Mouse (Mus musculus) bone marrow macrophage, adult 2 months (primary cell): ENCODE data around the gene Jph3. TPM values are rescaled to one million over a fixed set of nuclear protein-coding genes. Genes with fewer than 3 reads are reported as not detected.

ENCODE experiments used
- H3K27ac ChIP-seq: 2 replicates; pipeline ENCODE4 v1.5.1; 2012; ENCODE audit warnings: low read depth, low read length; ENCODE audit not compliant: insufficient read depth
- H3K4me1 ChIP-seq: 2 replicates; pipeline ENCODE4 v1.6.1; 2012; ENCODE audit warnings: low read length; ENCODE audit not compliant: control insufficient read depth, insufficient read depth
- H3K4me3 ChIP-seq: 2 replicates; pipeline ENCODE4 v1.5.1; 2012; ENCODE audit warnings: mild to moderate bottlenecking, low read length, moderate library complexity; ENCODE audit not compliant: insufficient read depth
- CTCF ChIP-seq: IDR thresholded peaks from 2 replicates; pipeline ENCODE4 v1.5.1; 2012; ENCODE audit warnings: low read depth, mild to moderate bottlenecking, low read length, moderate library complexity
- POLR2A ChIP-seq: IDR thresholded peaks from 2 replicates; pipeline ENCODE4 v1.6.1; 2012; ENCODE audit warnings: mild to moderate bottlenecking, low read depth, low read length, borderline replicate concordance
- polyA plus RNA-seq: library from polyadenylated mRNA; stranded (reverse); fragments of >200 nt; gene quantifications from 2 replicates; pipeline ENCODE4 v1.2.4, GENCODE M21; 2012; ENCODE audit not compliant: missing spikeins, insufficient read depth, insufficient read length

Jph3 gene
- polyA plus RNA-seq, 1 experiment = not detected

DNA sequence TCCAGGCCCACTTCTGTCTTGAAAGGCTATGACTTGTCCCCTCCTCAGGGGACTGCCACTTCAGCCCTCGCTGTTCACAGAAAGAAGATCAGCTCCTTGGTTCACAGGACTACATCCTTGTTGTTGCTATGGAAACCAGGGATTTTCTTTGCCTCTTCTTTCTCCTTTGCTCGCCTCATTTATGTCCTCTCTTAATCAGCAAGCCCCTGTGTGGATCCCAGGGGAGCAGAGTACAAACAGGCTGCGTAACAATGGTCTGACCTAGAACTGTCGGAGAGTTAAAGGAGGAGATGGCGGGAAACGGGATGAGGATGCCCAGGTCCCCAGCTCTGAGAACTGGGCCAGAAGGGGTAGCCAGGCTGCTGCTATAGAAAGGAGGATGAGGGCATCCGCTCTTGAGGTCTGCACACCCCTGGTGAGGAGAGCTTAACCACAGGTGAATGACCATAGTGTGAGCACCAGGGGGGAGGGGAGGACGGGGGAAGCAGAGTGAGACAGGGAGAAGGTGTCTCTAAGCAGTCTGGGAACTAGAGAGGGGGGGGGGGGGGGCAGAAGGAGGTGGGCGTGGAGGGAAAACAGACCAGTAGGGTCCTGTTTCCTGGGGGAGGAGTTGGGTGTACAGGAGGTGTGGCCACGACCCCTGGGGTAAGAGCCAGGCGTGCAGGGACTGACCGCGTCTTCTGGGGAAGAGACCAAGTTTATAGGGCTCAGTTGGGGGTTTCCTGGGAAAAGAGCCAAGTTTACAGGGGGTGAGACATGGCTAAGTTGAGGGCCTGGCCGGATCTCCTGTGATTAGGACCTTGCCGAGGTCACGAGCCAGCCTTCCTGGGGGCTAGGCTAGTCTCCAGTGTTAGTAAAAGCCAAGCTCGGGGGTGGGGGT lies 31.4 kb upstream of the Jph3 start:
- Histone ChIP-seq H3K27ac (no peak overlapping the region), H3K4me3 (no peak overlapping the region), H3K4me1 (peaks cover 20% of the 10 kb centered on the region)
- no peak for TF ChIP-seq POLR2A
- no peak for TF ChIP-seq CTCF

DNA sequence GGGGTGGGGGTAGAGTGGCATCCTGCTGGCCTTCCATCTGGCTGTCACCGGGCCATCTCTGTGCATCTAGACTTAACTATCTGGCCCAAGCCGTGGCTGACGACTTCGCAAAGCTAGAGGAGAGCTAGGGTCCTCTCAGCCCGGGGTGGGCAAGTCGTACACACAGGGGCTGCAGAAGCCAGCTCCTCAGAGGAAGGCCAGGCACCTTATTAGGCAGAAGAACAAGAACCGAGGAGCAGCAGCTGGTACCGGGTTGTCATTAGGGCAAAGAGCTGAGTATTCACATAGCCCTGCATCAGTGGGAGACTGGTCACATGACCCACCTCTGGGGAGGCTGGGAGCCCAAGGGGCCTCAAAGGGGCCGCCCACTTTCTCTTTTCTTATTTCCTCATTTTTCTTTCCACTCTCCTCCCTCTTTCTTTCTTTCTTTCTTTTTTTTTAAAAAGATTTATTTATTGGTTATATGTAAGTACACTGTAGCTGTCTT lies 30.8 kb upstream of the Jph3 start:
- Histone ChIP-seq H3K4me1 (peaks cover 20% of the 10 kb centered on the region), H3K27ac (no peak overlapping the region), H3K4me3 (no peak overlapping the region)
- TF ChIP-seq CTCF = no peak
- TF ChIP-seq POLR2A = no peak

DNA sequence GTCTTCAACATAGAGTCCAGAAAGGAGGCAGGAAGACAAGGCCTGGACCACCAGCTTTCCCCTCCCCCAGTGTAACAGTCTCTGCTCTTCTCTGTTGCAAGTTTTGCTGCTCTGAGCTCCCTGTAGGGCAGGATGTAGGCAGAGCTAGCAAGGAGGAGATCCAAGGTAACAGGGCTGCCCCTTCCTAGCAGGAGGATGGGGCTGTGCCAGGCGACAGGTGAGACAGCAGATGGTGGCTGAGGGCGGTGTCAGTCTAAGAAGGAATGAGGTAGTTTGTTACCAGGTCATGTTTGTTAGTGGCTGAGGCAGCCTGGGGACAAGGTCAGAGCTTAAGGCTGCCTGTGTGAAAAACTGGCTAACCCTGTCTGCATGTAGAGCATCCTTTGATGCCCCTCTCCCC lies 29.5 kb upstream of the Jph3 start:
- peaks cover 16% of the 10 kb centered on the region for H3K4me1 ChIP-seq
- H3K27ac ChIP-seq = no peak overlapping the region
- no peak for TF ChIP-seq POLR2A
- TF ChIP-seq CTCF = no peak
- H3K4me3 ChIP-seq = no peak overlapping the region

DNA sequence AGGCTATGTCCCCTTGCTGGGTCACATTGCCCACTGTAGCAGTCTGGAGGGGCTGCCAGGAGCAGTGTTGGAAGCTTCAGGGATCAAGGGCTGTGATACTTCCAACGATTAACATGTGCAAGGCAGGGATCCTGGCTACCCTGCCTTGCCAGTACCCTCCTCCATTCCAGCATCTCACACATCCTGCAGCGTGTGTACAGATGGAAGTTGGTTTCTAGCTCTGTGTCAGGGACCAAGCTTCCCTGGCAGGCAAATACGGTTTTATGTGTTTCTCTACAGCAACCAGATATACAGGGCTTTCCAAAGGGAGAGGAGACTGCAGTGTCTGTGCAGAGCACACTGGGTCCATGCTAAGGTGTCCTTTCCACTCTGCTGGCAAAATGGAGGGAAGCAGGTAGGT lies 24.2 kb upstream of the Jph3 start:
- TF ChIP-seq CTCF (no peak), POLR2A (no peak)
- no peak overlapping the region for H3K27ac ChIP-seq
- no peak overlapping the region for H3K4me3 ChIP-seq
- H3K4me1 ChIP-seq = no peaks in the 10 kb centered on the region

DNA sequence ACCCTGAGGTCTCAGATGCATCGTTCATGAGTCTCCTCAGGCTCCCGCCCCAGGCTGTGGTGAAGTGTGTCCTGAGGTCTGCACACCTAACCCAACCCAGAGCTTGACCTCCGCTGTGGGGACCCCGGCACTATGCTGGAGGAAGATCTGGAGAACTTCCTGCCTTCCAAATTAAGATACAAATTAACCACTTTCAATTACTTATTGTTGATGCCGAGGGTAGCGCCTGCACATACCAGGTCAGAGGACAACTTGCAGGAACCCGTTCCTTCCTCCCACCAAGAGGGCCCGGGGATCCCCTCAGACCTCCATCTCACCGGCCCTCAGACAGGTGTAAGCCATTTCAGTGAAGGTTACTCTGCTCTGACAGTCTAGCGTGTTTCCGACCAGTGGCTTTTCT lies 22.5 kb upstream of the Jph3 start:
- no peaks in the 10 kb centered on the region for H3K4me1 ChIP-seq
- H3K27ac ChIP-seq = no peak overlapping the region
- no peak overlapping the region for H3K4me3 ChIP-seq
- TF ChIP-seq CTCF (no peak), POLR2A (no peak)

DNA sequence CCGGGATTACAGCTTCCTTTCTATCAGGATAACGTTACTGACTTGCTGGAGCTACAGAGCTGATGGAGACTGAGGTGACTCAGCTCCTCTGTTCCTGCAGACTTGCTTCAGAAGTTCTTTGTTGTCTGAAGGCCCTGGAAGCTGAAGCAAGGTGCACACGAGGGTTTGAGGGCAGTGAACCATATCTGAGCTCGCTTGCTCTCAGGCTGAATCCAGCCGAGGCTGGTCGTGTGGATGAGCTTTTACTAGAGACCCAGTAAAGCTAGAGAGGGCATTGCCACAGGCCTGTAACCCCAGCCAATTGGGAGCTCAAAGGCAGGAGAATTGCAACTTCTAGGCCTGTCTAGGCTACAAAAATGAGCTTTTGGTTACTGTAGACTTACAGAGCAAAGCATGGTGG lies 21.0 kb upstream of the Jph3 start:
- no peak overlapping the region for H3K27ac ChIP-seq
- H3K4me3 ChIP-seq = no peak overlapping the region
- no peak for TF ChIP-seq POLR2A
- no peak for TF ChIP-seq CTCF
- no peaks in the 10 kb centered on the region for H3K4me1 ChIP-seq

DNA sequence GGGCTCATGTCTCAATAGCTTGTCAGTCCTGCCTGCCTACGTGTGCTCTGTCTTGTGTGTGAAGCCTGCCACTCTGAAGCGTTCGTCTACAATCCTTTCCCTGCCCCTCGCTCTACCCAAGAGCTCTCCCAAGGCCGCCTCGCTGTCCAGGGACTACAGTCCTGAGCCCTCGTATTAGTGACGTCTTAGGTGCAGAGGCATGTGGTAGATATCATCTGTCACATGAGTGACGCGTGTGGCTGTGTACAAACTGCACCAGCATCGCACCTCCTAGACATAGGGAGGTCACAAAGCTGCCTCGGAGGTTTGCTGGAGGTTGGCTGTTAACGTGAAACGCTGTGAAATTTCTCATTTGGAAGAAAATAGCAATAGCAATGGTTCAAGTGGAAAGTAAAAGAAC lies 11.9 kb upstream of the Jph3 start:
- Histone ChIP-seq H3K4me1 (no peaks in the 10 kb centered on the region), H3K4me3 (no peak overlapping the region), H3K27ac (no peak overlapping the region)
- TF ChIP-seq POLR2A = no peak
- no peak for TF ChIP-seq CTCF

DNA sequence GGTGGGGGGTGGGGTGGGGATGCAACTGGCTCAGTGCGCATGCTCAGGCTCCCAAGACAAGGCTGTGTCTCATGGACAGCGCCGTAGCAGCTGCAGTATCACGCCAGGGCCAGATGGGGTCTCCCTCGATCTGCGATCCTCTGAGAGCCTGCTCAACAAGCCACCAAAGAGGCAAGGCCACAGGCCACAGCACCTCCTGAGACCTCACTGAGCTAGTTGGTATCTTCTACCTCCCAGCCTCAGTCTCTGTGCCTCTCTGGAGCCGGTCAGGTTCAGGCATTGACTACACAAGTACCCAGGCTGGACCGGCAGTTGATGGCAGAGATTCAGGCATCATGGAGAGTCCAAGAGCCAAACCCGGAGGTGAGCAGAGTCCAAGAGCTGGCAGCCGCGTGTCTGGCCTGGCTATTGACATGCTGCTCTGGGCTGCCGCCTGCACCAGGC lies 11.4 kb upstream of the Jph3 start:
- TF ChIP-seq CTCF = peak; percentile 50
- no peak for TF ChIP-seq POLR2A
- Histone ChIP-seq H3K4me1 (no peaks in the 10 kb centered on the region), H3K4me3 (no peak overlapping the region), H3K27ac (no peak overlapping the region)

DNA sequence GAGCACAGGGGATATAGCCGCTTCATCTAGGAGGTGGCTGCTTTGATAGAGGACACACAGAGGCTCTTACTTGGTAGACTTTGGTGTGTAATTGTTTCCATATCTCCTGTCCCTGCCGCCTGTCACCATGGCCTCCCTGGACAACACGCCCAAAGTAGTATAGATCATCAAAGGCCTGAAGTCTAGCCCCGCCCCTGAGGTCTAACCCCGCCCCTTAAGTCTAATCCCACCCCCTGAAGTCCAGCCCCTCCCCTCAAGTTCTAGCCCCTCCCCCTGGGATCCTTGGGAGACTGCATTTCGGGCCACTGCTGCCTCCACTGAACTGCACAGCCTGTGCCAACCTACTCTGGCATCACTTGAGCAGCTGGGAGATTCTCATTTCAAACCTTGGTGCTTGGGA lies 10.5 kb upstream of the Jph3 start:
- TF ChIP-seq POLR2A = no peak
- no peak overlapping the region for H3K4me3 ChIP-seq
- H3K27ac ChIP-seq = no peak overlapping the region
- no peaks in the 10 kb centered on the region for H3K4me1 ChIP-seq

DNA sequence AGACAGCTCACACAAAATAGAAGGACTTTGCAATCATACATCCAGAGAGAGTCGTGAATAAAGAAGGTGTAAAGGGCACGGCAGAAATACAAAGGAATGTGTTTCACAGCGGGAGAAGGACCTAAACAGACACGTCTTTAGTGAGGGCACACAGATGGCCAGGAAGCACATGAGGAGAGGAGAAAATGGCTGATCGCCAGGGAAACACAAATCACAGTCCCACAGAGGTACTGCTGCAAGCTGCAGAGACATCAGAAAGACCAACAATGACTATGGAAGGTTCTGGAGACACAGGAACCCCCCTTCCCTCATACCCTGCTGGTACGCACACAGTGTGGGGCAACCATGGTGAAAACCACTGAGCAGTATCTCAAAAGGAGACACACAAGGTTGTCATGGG lies 8.4 kb upstream of the Jph3 start:
- no peak overlapping the region for H3K27ac ChIP-seq
- TF ChIP-seq CTCF = no peak
- TF ChIP-seq POLR2A = no peak
- H3K4me3 ChIP-seq = no peak overlapping the region
- no peaks in the 10 kb centered on the region for H3K4me1 ChIP-seq
